Mouse (Mus musculus): Measurements from ENCODE around the gene Ccser1. TPM values are rescaled to one million over a fixed set of nuclear protein-coding genes. Genes with fewer than 3 reads are reported as not detected.
A peak's percentile ranks its signal among the peaks of the same experiment; 100 is the strongest.
"Not testable (repeated sequence)": the region's sequence is repeated elsewhere in the genome, so short reads cannot be mapped to it uniquely, and the experiment has no call there.

The Ccser1 gene
- polyA plus RNA-seq, 1 experiment from 2014 or later: 6.1 TPM

- no peak for ATAC-seq (ENCODE audit: low FRiP score)
- H3K4me1 ChIP-seq (ENCODE audit: control insufficient read depth, insufficient read depth, low read length): no peaks in the 10 kb centered on the region
- no peaks in the 10 kb centered on the region for H3K27me3 ChIP-seq (ENCODE audit: control insufficient read depth, insufficient read depth, low read length)
- no peak overlapping the region for H3K9ac ChIP-seq (ENCODE audit: low read length)
- H3K36me3 ChIP-seq (ENCODE audit: control insufficient read depth, insufficient read depth, low read length): no peaks in the 10 kb centered on the region
- H3K4me3 ChIP-seq (ENCODE audit: low read depth, low read length): no peak overlapping the region
- H3K27ac ChIP-seq (ENCODE audit: low read depth, low read length): no peak overlapping the region
- H3K9me3 ChIP-seq (ENCODE audit: control insufficient read depth, low read length): no peaks in the 10 kb centered on the region
- WGBS: 90% methylated on average over 2 of the region's 2 CpGs
- no peak for DNase-seq (ENCODE audit: low spot score, missing footprints)
- H3K4me2 ChIP-seq: no peak overlapping the region
Measured at GRCm38 (mm10) chr6:61976878-61977277, 796.8 kb downstream of the Ccser1 start.

- DNase-seq (ENCODE audit: low spot score, missing footprints) (no peak), ATAC-seq (ENCODE audit: low FRiP score) (no peak)
- WGBS: 24% methylated on average over 2 of the region's 2 CpGs
- no peaks in the 10 kb centered on the region for H3K9me3 ChIP-seq (ENCODE audit: control insufficient read depth, low read length)
- H3K36me3 ChIP-seq (ENCODE audit: control insufficient read depth, insufficient read depth, low read length): no peaks in the 10 kb centered on the region
- no peak overlapping the region for H3K4me3 ChIP-seq (ENCODE audit: low read depth, low read length)
- H3K27me3 ChIP-seq (ENCODE audit: control insufficient read depth, insufficient read depth, low read length): no peaks in the 10 kb centered on the region
- H3K27ac ChIP-seq (ENCODE audit: low read depth, low read length): no peak overlapping the region
- H3K4me1 ChIP-seq (ENCODE audit: control insufficient read depth, insufficient read depth, low read length): no peaks in the 10 kb centered on the region
- H3K9ac ChIP-seq (ENCODE audit: low read length): no peak overlapping the region
- no peak overlapping the region for H3K4me2 ChIP-seq
Measured at GRCm38 (mm10) chr6:61978379-61978778, 798.3 kb downstream of the Ccser1 start.

GRCm38 (mm10) chr6:62014374-62014773 lies 834.2 kb downstream of the Ccser1 start:
- Histone ChIP-seq H3K9ac (ENCODE audit: low read length) (no peak overlapping the region), H3K4me2 (no peak overlapping the region), H3K36me3 (ENCODE audit: control insufficient read depth, insufficient read depth, low read length) (no peaks in the 10 kb centered on the region), H3K27ac (ENCODE audit: low read depth, low read length) (no peak overlapping the region), H3K27me3 (ENCODE audit: control insufficient read depth, insufficient read depth, low read length) (no peaks in the 10 kb centered on the region), H3K4me1 (ENCODE audit: control insufficient read depth, insufficient read depth, low read length) (no peaks in the 10 kb centered on the region), H3K9me3 (ENCODE audit: control insufficient read depth, low read length) (no peaks in the 10 kb centered on the region), H3K4me3 (ENCODE audit: low read depth, low read length) (no peak overlapping the region)
- DNase-seq (ENCODE audit: low spot score, missing footprints): no peak
- no peak for ATAC-seq (ENCODE audit: low FRiP score)

DNA sequence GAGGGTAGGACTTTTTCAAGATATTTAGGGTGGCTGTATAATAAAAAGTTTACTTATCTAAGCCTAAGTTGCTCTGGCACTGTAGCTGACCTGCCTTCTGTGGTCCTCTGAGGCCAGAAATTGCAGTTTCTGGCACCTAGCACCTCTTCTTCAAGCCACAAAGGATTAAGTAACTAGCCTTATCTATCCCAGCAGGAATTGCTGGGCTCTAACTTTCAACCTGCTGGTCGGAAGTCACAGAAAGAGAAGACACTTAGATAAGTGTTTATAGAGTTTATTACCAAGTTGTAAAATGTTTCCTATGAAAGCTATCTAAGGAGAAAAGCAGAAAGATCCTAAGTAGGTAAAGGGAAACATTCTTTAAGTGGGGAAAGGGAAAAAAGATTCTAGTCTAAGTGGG lies 864.3 kb downstream of the Ccser1 start:
- WGBS: 72% methylated on average over 1 of the region's 1 CpGs
- Histone ChIP-seq H3K9me3 (ENCODE audit: control insufficient read depth, low read length) (no peaks in the 10 kb centered on the region), H3K4me2 (no peak overlapping the region), H3K9ac (ENCODE audit: low read length) (no peak overlapping the region), H3K36me3 (ENCODE audit: control insufficient read depth, insufficient read depth, low read length) (no peaks in the 10 kb centered on the region), H3K27ac (ENCODE audit: low read depth, low read length) (no peak overlapping the region), H3K4me1 (ENCODE audit: control insufficient read depth, insufficient read depth, low read length) (no peaks in the 10 kb centered on the region), H3K4me3 (ENCODE audit: low read depth, low read length) (no peak overlapping the region), H3K27me3 (ENCODE audit: control insufficient read depth, insufficient read depth, low read length) (no peaks in the 10 kb centered on the region)
- no peak for ATAC-seq (ENCODE audit: low FRiP score)
- no peak for DNase-seq (ENCODE audit: low spot score, missing footprints)

DNA sequence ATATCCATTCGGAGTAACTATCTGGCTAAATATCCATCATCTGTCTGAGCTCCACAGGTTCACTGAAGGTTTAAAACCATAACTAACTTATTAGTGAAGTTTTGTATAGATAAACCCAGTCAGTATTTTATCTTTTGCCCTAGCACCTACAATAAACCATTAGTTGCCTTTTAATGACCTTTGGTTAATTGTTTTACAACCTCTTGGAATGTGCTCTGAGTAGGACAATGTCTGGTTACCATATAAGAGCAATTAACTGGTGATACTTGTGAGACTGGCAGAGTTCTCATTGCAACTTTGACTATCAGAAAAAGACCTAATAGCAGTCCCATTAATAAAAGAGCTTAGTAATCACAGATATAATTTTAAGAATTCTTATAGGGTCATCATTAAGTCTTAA lies 864.9 kb downstream of the Ccser1 start:
- not testable (repeated sequence) for H3K9ac ChIP-seq (ENCODE audit: low read length); H3K27ac ChIP-seq (ENCODE audit: low read depth, low read length); H3K4me3 ChIP-seq (ENCODE audit: low read depth, low read length); DNase-seq (ENCODE audit: low spot score, missing footprints); H3K27me3 ChIP-seq (ENCODE audit: control insufficient read depth, insufficient read depth, low read length); H3K9me3 ChIP-seq (ENCODE audit: control insufficient read depth, low read length); H3K36me3 ChIP-seq (ENCODE audit: control insufficient read depth, insufficient read depth, low read length); ATAC-seq (ENCODE audit: low FRiP score); H3K4me2 ChIP-seq; H3K4me1 ChIP-seq (ENCODE audit: control insufficient read depth, insufficient read depth, low read length)
- 90% methylated on average over 1 of the region's 1 CpGs for WGBS

DNA sequence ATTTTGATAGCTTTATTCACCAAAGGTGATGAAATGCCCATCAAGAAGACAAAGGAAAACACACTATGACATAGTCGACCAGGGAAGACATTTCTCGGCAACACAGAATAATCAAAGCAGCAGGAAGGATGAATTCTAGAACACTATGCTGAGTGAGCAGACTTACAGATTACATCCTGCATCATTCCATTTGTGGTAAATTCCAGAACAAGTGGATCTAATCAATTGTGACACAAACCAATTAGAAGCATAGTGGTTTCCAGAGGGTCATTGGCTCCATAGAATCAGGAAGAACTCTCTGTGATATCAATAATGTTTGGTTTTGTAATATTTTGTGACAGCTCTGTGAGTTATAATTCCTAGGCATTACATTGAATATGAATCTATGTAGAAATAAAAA lies 875.2 kb downstream of the Ccser1 start:
- no peak overlapping the region for H3K27ac ChIP-seq (ENCODE audit: low read depth, low read length)
- DNase-seq (ENCODE audit: low spot score, missing footprints): no peak
- no peaks in the 10 kb centered on the region for H3K4me1 ChIP-seq (ENCODE audit: control insufficient read depth, insufficient read depth, low read length)
- H3K27me3 ChIP-seq (ENCODE audit: control insufficient read depth, insufficient read depth, low read length): no peaks in the 10 kb centered on the region
- no peak overlapping the region for H3K9ac ChIP-seq (ENCODE audit: low read length)
- no peak overlapping the region for H3K4me2 ChIP-seq
- WGBS: 78% methylated on average over 2 of the region's 2 CpGs
- H3K36me3 ChIP-seq (ENCODE audit: control insufficient read depth, insufficient read depth, low read length): no peaks in the 10 kb centered on the region
- ATAC-seq (ENCODE audit: low FRiP score): no peak
- no peaks in the 10 kb centered on the region for H3K9me3 ChIP-seq (ENCODE audit: control insufficient read depth, low read length)
- no peak overlapping the region for H3K4me3 ChIP-seq (ENCODE audit: low read depth, low read length)

DNA sequence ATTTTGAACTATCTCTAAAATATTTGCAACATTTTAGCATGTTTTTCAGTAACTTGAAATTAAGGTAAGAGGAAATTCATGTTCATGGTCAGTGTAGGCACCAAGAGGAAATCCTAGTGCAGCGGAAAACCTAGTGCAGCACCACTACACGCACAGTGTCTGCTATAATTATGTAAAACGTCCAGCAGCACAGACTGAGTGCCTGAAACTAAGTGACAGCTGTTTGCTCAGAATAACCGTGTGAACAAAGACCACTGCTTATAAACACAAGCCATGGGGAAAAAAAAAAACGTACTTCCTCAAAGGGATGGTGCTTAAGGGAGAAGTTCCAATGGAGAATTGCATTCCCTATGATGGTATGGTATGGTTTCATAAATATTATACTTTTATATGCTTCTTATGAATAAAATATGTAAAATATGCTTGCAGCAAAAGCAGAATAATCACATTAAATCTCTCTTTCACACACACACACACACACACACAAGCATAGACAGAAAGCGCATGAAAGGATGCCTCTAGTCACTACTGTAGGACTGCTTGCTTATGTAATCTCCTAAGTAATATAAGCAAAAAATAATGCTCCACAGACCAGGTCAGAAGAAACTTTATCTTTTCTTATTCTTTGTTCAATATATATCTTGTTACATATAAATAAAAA lies 886.4 kb downstream of the Ccser1 start:
- no peak for DNase-seq (ENCODE audit: low spot score, missing footprints)
- H3K4me3 ChIP-seq (ENCODE audit: low read depth, low read length): no peak overlapping the region
- no peak overlapping the region for H3K27ac ChIP-seq (ENCODE audit: low read depth, low read length)
- no peaks in the 10 kb centered on the region for H3K27me3 ChIP-seq (ENCODE audit: control insufficient read depth, insufficient read depth, low read length)
- H3K9me3 ChIP-seq (ENCODE audit: control insufficient read depth, low read length): no peaks in the 10 kb centered on the region
- peak; percentile 84 for ATAC-seq (ENCODE audit: low FRiP score)
- H3K9ac ChIP-seq (ENCODE audit: low read length): no peak overlapping the region
- no peak overlapping the region for H3K4me2 ChIP-seq
- no peaks in the 10 kb centered on the region for H3K4me1 ChIP-seq (ENCODE audit: control insufficient read depth, insufficient read depth, low read length)
- no peaks in the 10 kb centered on the region for H3K36me3 ChIP-seq (ENCODE audit: control insufficient read depth, insufficient read depth, low read length)
- 64% methylated on average over 6 of the region's 6 CpGs for WGBS

- DNase-seq (ENCODE audit: low spot score, missing footprints): no peak
- no peaks in the 10 kb centered on the region for H3K9me3 ChIP-seq (ENCODE audit: control insufficient read depth, low read length)
- H3K27me3 ChIP-seq (ENCODE audit: control insufficient read depth, insufficient read depth, low read length): no peaks in the 10 kb centered on the region
- no peaks in the 10 kb centered on the region for H3K4me1 ChIP-seq (ENCODE audit: control insufficient read depth, insufficient read depth, low read length)
- no peak overlapping the region for H3K27ac ChIP-seq (ENCODE audit: low read depth, low read length)
- no peak overlapping the region for H3K4me3 ChIP-seq (ENCODE audit: low read depth, low read length)
- no peak overlapping the region for H3K9ac ChIP-seq (ENCODE audit: low read length)
- H3K4me2 ChIP-seq: no peak overlapping the region
- H3K36me3 ChIP-seq (ENCODE audit: control insufficient read depth, insufficient read depth, low read length): no peaks in the 10 kb centered on the region
- no peak for ATAC-seq (ENCODE audit: low FRiP score)
- WGBS: 82% methylated on average over 4 of the region's 4 CpGs
Measured at GRCm38 (mm10) chr6:62067024-62067380, 886.9 kb downstream of the Ccser1 start.

GRCm38 (mm10) chr6:62105464-62105863 lies 925.3 kb downstream of the Ccser1 start:
- ATAC-seq (ENCODE audit: low FRiP score): no peak
- no peak overlapping the region for H3K4me3 ChIP-seq (ENCODE audit: low read depth, low read length)
- 71% methylated on average over 2 of the region's 2 CpGs for WGBS

More at GRCm38 (mm10) chr6:62105464-62105863, 925.3 kb downstream of the Ccser1 start:
- Histone ChIP-seq H3K4me2 (no peak overlapping the region), H3K27ac (ENCODE audit: low read depth, low read length) (no peak overlapping the region), H3K4me1 (ENCODE audit: control insufficient read depth, insufficient read depth, low read length) (no peaks in the 10 kb centered on the region), H3K27me3 (ENCODE audit: control insufficient read depth, insufficient read depth, low read length) (no peaks in the 10 kb centered on the region), H3K9ac (ENCODE audit: low read length) (no peak overlapping the region), H3K9me3 (ENCODE audit: control insufficient read depth, low read length) (no peaks in the 10 kb centered on the region), H3K36me3 (ENCODE audit: control insufficient read depth, insufficient read depth, low read length) (no peaks in the 10 kb centered on the region)
- DNase-seq (ENCODE audit: low spot score, missing footprints): no peak

Data from midbrain, embryonic 11.5 days (tissue).